Mouse (Mus musculus): ENCODE measurements around the gene Ptx4. TPM values are rescaled to one million over a fixed set of nuclear protein-coding genes. Genes with fewer than 3 reads are reported as not detected.
A peak's percentile ranks its signal among the peaks of the same experiment; 100 is the strongest.
"Not testable (repeated sequence)": the region's sequence is repeated elsewhere in the genome, so short reads cannot be mapped to it uniquely, and the experiment has no call there.

Ptx4 gene
- polyA plus RNA-seq, 1 experiment, result 0.10 TPM

DNA sequence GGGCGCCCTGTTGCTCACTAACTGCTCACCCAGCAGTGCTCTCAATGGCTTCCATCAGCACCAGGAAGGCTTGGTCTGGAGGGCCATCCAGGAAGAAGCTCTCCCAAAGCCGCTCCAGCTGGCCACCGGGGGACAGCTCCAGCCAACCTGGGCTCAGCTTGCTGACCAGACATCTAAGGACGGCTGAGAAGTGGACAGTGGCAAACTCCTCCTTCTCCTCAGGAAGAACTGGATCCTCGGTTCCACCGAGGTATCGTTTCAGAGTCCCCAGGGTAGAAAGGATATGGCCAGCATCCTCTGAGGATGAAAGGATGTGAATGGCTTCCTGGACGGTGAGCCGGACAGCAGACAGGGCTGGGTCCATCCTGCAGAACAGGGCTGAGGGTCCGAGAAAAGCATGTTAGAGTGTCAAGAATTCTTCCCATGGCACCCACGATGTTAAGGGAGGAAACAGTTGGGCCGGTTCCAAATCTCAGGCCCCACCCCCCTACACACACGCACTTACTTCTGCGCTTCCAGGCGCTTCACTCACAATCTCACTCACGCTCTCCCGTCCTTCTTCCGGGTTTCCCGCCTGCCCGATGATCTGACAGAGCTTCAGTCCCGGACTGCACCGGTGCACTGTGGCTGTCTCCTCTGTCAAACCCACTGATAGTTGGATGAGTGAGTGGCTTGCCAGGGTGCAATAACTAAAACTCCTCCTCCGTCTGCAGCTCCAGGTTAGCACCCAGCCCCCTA is 5.5 kb upstream of the Ptx4 start:
- Histone ChIP-seq H3K36me3 (ENCODE audit: control insufficient read depth, insufficient read depth, low read length) (peaks cover 5% of the 10 kb centered on the region; the same call in 1 of the 2 replicates), H3K4me1 (ENCODE audit: control insufficient read depth, insufficient read depth, insufficient read length, low read length) (peaks cover 8% of the 10 kb centered on the region; the same call in 1 of the 2 replicates), H3K27ac (ENCODE audit: insufficient read depth, low read depth, low read length) (peak overlapping the region; percentile 81), H3K4me3 (ENCODE audit: low read depth, low read length) (peak overlapping the region; percentile 70), H3K27me3 (ENCODE audit: control insufficient read depth, insufficient read depth, low read length) (no peaks in the 10 kb centered on the region)
- WGBS, result 8% methylated on average over 23 of the region's 23 CpGs
- no peak for TF ChIP-seq POLR2A (IDR thresholded peaks at IDR 0.05; ENCODE audit: low read depth, low read length)
- no peak for TF ChIP-seq CTCF (IDR thresholded peaks at IDR 0.05; ENCODE audit: extremely low read depth, insufficient read length, insufficient replicate concordance, low read depth, low read length)

DNA sequence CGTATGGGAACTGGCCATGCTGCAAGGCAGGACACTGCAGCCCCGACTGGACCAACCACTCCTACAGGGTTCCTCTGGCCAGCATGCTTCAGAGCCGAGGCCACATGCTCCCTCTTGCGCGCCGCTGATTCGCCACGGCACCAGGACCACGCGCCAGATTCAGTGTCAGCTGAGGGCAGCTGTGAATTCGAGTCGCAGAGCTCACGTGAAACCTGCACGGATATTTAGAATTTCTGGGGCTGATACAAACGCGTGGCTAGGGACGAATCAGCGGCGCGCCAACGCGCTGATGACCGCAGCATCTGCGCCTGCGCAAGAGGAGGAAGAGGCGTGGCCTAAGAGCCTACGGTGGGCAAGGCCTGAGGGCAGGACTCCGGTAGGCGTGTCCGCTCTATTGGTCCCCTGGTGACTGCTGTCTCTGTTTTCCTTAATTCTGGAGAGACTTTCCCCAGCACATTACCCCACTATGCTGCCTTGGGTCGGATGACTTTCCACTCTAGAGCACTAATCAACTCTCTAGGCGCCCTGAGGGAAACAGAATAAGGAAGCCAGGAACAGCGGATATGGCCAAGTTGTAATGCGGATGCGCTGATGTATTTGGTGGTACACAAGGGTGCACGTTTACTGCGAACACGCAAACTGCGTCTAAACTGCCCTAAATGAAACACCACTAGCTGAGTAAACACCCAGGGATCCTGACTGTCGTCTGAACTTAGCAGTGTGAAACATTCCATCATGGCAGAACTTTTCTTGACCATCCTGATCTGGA is 4.7 kb upstream of the Ptx4 start, which contains the start of gene Telo2:
Telo2 (minus strand) TSS at position 304 of the 769 bp plus-strand sequence.
- 3% methylated on average over 40 of the region's 40 CpGs for WGBS
- Histone ChIP-seq H3K4me1 (ENCODE audit: control insufficient read depth, insufficient read depth, insufficient read length, low read length) (peaks cover 8% of the 10 kb centered on the region; the same call in 1 of the 2 replicates), H3K36me3 (ENCODE audit: control insufficient read depth, insufficient read depth, low read length) (peaks cover 2% of the 10 kb centered on the region; the same call in 1 of the 2 replicates), H3K27me3 (ENCODE audit: control insufficient read depth, insufficient read depth, low read length) (no peaks in the 10 kb centered on the region), H3K27ac (ENCODE audit: insufficient read depth, low read depth, low read length) (peak within 1 kb of the TSS; percentile 81), H3K4me3 (ENCODE audit: low read depth, low read length) (peak within 1 kb of the TSS; percentile 70)
- TF ChIP-seq POLR2A (IDR thresholded peaks at IDR 0.05; ENCODE audit: low read depth, low read length) (peak; percentile 47), CTCF (IDR thresholded peaks at IDR 0.05; ENCODE audit: extremely low read depth, insufficient read length, insufficient replicate concordance, low read depth, low read length) (peak; percentile 4; the same call in 1 of the 2 replicates)

DNA sequence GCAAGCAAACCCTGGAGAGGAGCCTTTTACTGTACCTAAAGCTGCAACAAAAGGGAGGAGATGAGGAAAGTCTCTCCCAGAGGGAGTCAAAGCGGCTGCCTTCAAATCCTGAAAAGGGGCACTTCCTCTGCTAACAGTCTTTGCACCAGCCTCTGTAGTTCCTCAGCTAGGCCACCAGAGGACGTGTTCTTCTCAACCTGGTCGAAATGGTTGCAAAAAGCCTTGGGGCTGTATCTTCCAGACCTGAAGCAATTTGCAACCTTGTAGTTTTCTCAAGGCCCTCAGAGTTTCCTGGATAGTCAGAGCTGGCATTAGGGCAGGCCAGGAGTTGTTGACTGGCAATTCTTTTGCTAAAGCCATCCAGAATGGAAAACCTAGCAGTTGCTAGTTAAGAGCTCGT is 3.3 kb upstream of the Ptx4 start:
- H3K4me1 ChIP-seq (ENCODE audit: control insufficient read depth, insufficient read depth, insufficient read length, low read length), result peaks cover 8% of the 10 kb centered on the region; the same call in 1 of the 2 replicates
- no peaks in the 10 kb centered on the region for H3K36me3 ChIP-seq (ENCODE audit: control insufficient read depth, insufficient read depth, low read length)
- no peaks in the 10 kb centered on the region for H3K27me3 ChIP-seq (ENCODE audit: control insufficient read depth, insufficient read depth, low read length)
- no peak overlapping the region for H3K27ac ChIP-seq (ENCODE audit: insufficient read depth, low read depth, low read length)
- TF ChIP-seq POLR2A (IDR thresholded peaks at IDR 0.05; ENCODE audit: low read depth, low read length) (no peak), CTCF (IDR thresholded peaks at IDR 0.05; ENCODE audit: extremely low read depth, insufficient read length, insufficient replicate concordance, low read depth, low read length) (no peak)
- H3K4me3 ChIP-seq (ENCODE audit: low read depth, low read length), result no peak overlapping the region
- WGBS, result 43% methylated on average over 4 of the region's 4 CpGs

DNA sequence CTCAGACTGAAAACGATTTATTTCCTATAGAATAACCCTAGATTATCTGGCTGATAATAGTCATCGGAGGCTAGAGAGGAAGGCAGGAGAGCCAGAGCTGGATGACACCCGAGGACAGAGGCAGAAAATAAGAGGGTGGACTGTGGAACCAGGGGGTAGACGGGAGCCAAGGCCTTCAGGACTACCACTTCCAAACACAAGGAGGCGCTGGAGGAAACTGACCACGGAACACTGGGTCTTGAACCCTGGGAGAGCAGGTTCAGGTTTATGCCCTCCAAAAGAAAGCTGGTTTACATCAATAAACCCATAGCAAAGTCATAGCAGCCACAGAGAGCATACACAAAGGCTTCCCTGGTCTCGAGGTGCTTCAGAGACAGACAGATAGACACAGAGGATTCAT is 3.4 kb downstream of the Ptx4 start:
- H3K27me3 ChIP-seq (ENCODE audit: control insufficient read depth, insufficient read depth, low read length), result no peaks in the 10 kb centered on the region
- no peak overlapping the region for H3K4me3 ChIP-seq (ENCODE audit: low read depth, low read length)
- H3K4me1 ChIP-seq (ENCODE audit: control insufficient read depth, insufficient read depth, insufficient read length, low read length), result no peaks in the 10 kb centered on the region
- TF ChIP-seq CTCF (IDR thresholded peaks at IDR 0.05; ENCODE audit: extremely low read depth, insufficient read length, insufficient replicate concordance, low read depth, low read length) (peak; percentile 42; the same call in 1 of the 2 replicates), POLR2A (IDR thresholded peaks at IDR 0.05; ENCODE audit: low read depth, low read length) (no peak)
- WGBS, result 19% methylated on average over 7 of the region's 7 CpGs
- no peaks in the 10 kb centered on the region for H3K36me3 ChIP-seq (ENCODE audit: control insufficient read depth, insufficient read depth, low read length)
- H3K27ac ChIP-seq (ENCODE audit: insufficient read depth, low read depth, low read length), result no peak overlapping the region

DNA sequence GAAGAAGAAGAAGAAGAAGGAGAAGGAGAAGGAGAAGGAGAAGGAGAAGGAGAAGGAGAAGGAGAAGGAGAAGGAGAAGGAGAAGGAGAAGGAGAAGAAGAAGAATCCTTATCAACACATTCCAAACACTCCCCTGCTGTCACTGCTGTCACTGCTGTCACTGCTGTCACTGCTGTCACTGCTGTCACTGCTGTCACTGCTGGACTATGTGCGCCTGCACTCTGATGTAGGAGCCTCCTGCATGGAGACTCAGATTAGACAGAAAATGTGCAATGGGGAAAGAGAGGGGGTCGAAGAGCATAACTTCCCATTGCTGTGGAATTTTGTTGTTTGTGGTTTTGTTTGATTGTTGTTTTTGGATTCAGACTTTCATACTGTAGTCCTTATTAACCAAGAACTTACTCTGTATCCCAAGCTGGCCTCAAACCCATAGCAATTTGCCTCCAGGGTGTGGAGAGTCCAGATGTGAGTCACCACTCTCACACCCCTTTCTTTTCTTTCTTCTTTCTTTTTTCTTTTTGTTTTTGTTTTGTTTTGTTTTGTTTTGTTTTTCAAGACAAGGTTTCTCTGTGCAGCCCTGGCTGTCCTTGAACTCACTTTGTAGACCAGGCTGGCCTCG is 5.0 kb downstream of the Ptx4 start:
- H3K4me3 ChIP-seq (ENCODE audit: low read depth, low read length); H3K4me1 ChIP-seq (ENCODE audit: control insufficient read depth, insufficient read depth, insufficient read length, low read length); H3K27ac ChIP-seq (ENCODE audit: insufficient read depth, low read depth, low read length); H3K27me3 ChIP-seq (ENCODE audit: control insufficient read depth, insufficient read depth, low read length); H3K36me3 ChIP-seq (ENCODE audit: control insufficient read depth, insufficient read depth, low read length): not testable (repeated sequence)
- WGBS, result 67% methylated on average over 3 of the region's 3 CpGs

DNA sequence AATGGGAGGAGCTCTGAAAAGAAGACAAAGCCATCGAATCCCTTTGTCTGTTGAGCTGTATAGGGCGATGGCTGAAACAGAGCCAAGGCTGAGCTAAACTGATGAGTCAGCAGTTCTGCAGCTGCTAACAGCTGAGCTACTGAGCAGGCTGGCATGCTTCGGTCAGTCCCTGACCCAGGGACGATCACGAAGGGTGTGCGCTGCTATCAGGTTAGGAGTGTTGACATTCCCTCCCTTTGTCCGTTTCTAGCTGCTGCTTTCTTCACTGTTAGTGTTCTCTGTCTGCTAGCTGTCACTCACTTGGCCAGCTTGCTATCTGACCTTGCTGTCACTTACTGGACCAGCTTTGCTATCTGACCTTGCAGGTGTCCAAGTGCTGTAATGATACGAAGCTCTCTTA is 6.5 kb downstream of the Ptx4 start:
- Histone ChIP-seq H3K4me3 (ENCODE audit: low read depth, low read length) (no peak overlapping the region), H3K27me3 (ENCODE audit: control insufficient read depth, insufficient read depth, low read length) (no peaks in the 10 kb centered on the region), H3K4me1 (ENCODE audit: control insufficient read depth, insufficient read depth, insufficient read length, low read length) (no peaks in the 10 kb centered on the region), H3K27ac (ENCODE audit: insufficient read depth, low read depth, low read length) (no peak overlapping the region), H3K36me3 (ENCODE audit: control insufficient read depth, insufficient read depth, low read length) (no peaks in the 10 kb centered on the region)
- TF ChIP-seq CTCF (IDR thresholded peaks at IDR 0.05; ENCODE audit: extremely low read depth, insufficient read length, insufficient replicate concordance, low read depth, low read length), result no peak
- TF ChIP-seq POLR2A (IDR thresholded peaks at IDR 0.05; ENCODE audit: low read depth, low read length), result no peak
- WGBS, result 21% methylated on average over 8 of the region's 8 CpGs

DNA sequence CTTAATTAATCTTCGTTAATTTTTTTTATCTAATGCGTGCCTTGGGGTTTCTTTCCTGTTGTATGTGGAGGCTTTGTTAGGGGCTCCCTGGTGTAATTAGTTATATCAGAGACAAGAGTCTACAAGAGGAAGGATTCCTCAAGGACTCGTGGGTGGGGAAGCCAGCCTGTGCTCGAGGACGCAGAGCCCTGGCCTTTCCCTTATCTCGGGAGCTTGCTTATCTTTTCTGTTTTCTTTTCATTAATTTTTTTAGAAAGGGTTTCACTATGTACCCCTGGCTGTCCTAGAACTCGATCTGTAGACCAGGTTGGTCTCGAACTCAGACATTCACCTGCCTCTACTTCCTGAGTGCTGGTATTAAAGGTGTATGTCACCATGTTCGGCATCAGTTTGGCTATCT is 7.1 kb downstream of the Ptx4 start:
- H3K27ac ChIP-seq (ENCODE audit: insufficient read depth, low read depth, low read length), result no peak overlapping the region
- no peaks in the 10 kb centered on the region for H3K27me3 ChIP-seq (ENCODE audit: control insufficient read depth, insufficient read depth, low read length)
- H3K4me3 ChIP-seq (ENCODE audit: low read depth, low read length), result no peak overlapping the region
- TF ChIP-seq POLR2A (IDR thresholded peaks at IDR 0.05; ENCODE audit: low read depth, low read length), result no peak
- no peak for TF ChIP-seq CTCF (IDR thresholded peaks at IDR 0.05; ENCODE audit: extremely low read depth, insufficient read length, insufficient replicate concordance, low read depth, low read length)
- no peaks in the 10 kb centered on the region for H3K4me1 ChIP-seq (ENCODE audit: control insufficient read depth, insufficient read depth, insufficient read length, low read length)
- no peaks in the 10 kb centered on the region for H3K36me3 ChIP-seq (ENCODE audit: control insufficient read depth, insufficient read depth, low read length)
- 33% methylated on average over 9 of the region's 9 CpGs for WGBS

Measured in small intestine, adult 2 months (tissue).